27 mouse cellular contexts compared by ENCODE assay signal in genomic region chr11:79155348-79155747, GRCm38 (mm10). TPM values are rescaled to one million over a fixed set of nuclear protein-coding genes. Genes with fewer than 3 reads are reported as not detected.
DNase-seq lines count a peak whose midpoint lies in the region; ATAC-seq lines count a peak whose summit lies in the region.
"Had no signal": no experiment of that assay in that cellular context is flagged by ENCODE, and none has a peak within 500 bp of the region (broad histone marks: within the 10 kb centered on the region; RNA-seq: fewer than 3 reads in every experiment).

No protein-coding gene starts in this region.

- H3K9ac ChIP-seq in midbrain, embryonic 11.5 days (ENCODE audit: low read length) = no peak overlapping the region
- H3K9ac ChIP-seq in midbrain, embryonic 16.5 days (ENCODE audit: low read depth, low read length) = no peak overlapping the region
- H3K9ac ChIP-seq: embryonic facial prominence, embryonic 12.5 days; forebrain, postnatal 0 days; kidney, embryonic 15.5 days; limb, embryonic 13.5 days; liver, embryonic 15.5 days; midbrain, embryonic 13.5 days; neural tube, embryonic 12.5 days had no signal

- no peaks in the 10 kb centered on the region for H3K27me3 ChIP-seq in midbrain, embryonic 11.5 days (ENCODE audit: control insufficient read depth, insufficient read depth, low read length)
- H3K27me3 ChIP-seq in midbrain, embryonic 16.5 days (ENCODE audit: control insufficient read depth, insufficient read depth, low read depth, low read length) = no peaks in the 10 kb centered on the region
- H3K27me3 ChIP-seq: embryonic facial prominence, embryonic 12.5 days; limb, embryonic 13.5 days; liver, embryonic 15.5 days; midbrain, embryonic 13.5 days; neural tube, embryonic 12.5 days had no signal

- no peaks in the 10 kb centered on the region for H3K36me3 ChIP-seq in midbrain, embryonic 11.5 days (ENCODE audit: control insufficient read depth, insufficient read depth, low read length)
- H3K36me3 ChIP-seq in midbrain, embryonic 16.5 days (ENCODE audit: control insufficient read depth, insufficient read depth, low read length) = no peaks in the 10 kb centered on the region
- H3K36me3 ChIP-seq: embryonic facial prominence, embryonic 12.5 days; G1E; kidney, embryonic 15.5 days; limb, embryonic 13.5 days; liver, embryonic 15.5 days; midbrain, embryonic 13.5 days; neural tube, embryonic 12.5 days had no signal

- no peaks in the 10 kb centered on the region for H3K4me1 ChIP-seq in midbrain, embryonic 11.5 days (ENCODE audit: control insufficient read depth, insufficient read depth, low read length)
- H3K4me1 ChIP-seq in midbrain, embryonic 16.5 days (ENCODE audit: control insufficient read depth, insufficient read depth, low read length) = no peaks in the 10 kb centered on the region
- H3K4me1 ChIP-seq: embryonic facial prominence, embryonic 12.5 days; limb, embryonic 13.5 days; midbrain, embryonic 13.5 days; neural tube, embryonic 12.5 days had no signal

- no peak overlapping the region for H3K4me3 ChIP-seq in midbrain, embryonic 11.5 days (ENCODE audit: low read depth, low read length)
- H3K4me3 ChIP-seq in midbrain, embryonic 16.5 days (ENCODE audit: low read depth, low read length) = no peak overlapping the region
- H3K4me3 ChIP-seq: embryonic facial prominence, embryonic 12.5 days; kidney, embryonic 15.5 days; limb, embryonic 13.5 days; liver, embryonic 15.5 days; midbrain, embryonic 13.5 days; neural tube, embryonic 12.5 days had no signal

- no peaks in the 10 kb centered on the region for H3K9me3 ChIP-seq in midbrain, embryonic 11.5 days (ENCODE audit: control insufficient read depth, low read length)
- H3K9me3 ChIP-seq in midbrain, embryonic 16.5 days (replicated peaks; ENCODE audit: control insufficient read depth, low read length, poor library complexity, severe bottlenecking) = no peaks in the 10 kb centered on the region
- H3K9me3 ChIP-seq: embryonic facial prominence, embryonic 12.5 days; G1E; kidney, embryonic 15.5 days; limb, embryonic 13.5 days; liver, embryonic 15.5 days; midbrain, embryonic 13.5 days; neural tube, embryonic 12.5 days had no signal

- no peak for ATAC-seq in midbrain, embryonic 11.5 days (ENCODE audit: low FRiP score)
- no peak for ATAC-seq in midbrain, embryonic 16.5 days
- ATAC-seq: forebrain, postnatal 0 days; hindbrain, postnatal 0 days; midbrain, embryonic 13.5 days had no signal

- DNase-seq in heart, adult 11 months = peak; percentile 88
- no peak for DNase-seq in heart, postnatal 4 days
- DNase-seq in layer of hippocampus, adult 9-11 months = peak; percentile 24
- no peak for DNase-seq in layer of hippocampus, adult 8-10 months (ENCODE audit: low spot score in 2 of 2)
- DNase-seq in midbrain, embryonic 11.5 days (ENCODE audit: low spot score, missing footprints) = peak; percentile 73
- DNase-seq in natural killer cell, adult 2 months (ENCODE audit: low spot score in 2 of 2) = no peak
- DNase-seq: adrenal gland, postnatal 10 days; cerebellum, adult 2 months; cerebellum, postnatal 25 days; forebrain, postnatal 0 days; gastrocnemius, postnatal 36 days; heart, postnatal 10 days; kidney, adult 11 months; layer of hippocampus, postnatal 36 days; right cerebral cortex, postnatal 25 days; spleen, adult 18-20 months; thymus, postnatal 25 days had no signal

- no peak overlapping the region for H3K27ac ChIP-seq in midbrain, embryonic 11.5 days (ENCODE audit: low read depth, low read length)
- H3K27ac ChIP-seq in midbrain, embryonic 16.5 days (ENCODE audit: low read length) = no peak overlapping the region
- H3K27ac ChIP-seq: embryonic facial prominence, embryonic 12.5 days; hindbrain, postnatal 0 days; kidney, embryonic 15.5 days; limb, embryonic 13.5 days; liver, embryonic 15.5 days; midbrain, embryonic 13.5 days; neural tube, embryonic 12.5 days had no signal

- no peak overlapping the region for H3K4me2 ChIP-seq in midbrain, embryonic 11.5 days
- no peak overlapping the region for H3K4me2 ChIP-seq in midbrain, embryonic 16.5 days (ENCODE audit: low read length)
- H3K4me2 ChIP-seq: embryonic facial prominence, embryonic 12.5 days; heart, embryonic 11.5 days; kidney, embryonic 15.5 days; limb, embryonic 13.5 days; liver, embryonic 15.5 days; midbrain, embryonic 13.5 days; neural tube, embryonic 12.5 days had no signal

- 75% methylated on average over 6 of the region's 6 CpGs for WGBS in midbrain, embryonic 11.5 days
- WGBS in midbrain, embryonic 16.5 days = 79% methylated on average over 6 of the region's 6 CpGs

RNA-seq across cellular contexts. Expression of gene Ksr1, which starts 9.1 kb away (rescaled TPM):
- total RNA-seq in heart, postnatal 4 days (2021) = 10 to 100 TPM; 14.6 to 15.8 TPM
- total RNA-seq in layer of hippocampus, adult 8-10 months (2022) = 100 to 1,000 TPM; 138 to 198 (median 174) TPM
- polyA plus RNA-seq in midbrain, embryonic 11.5 days (2014; fragmentation: Nextera tagmentation; extraction: Ambion mirVana) = 2.4 and 3.3 TPM in 2 replicates
- 4.5 and 5.3 TPM in 2 replicates for polyA plus RNA-seq in midbrain, embryonic 16.5 days (2015; fragmentation: Nextera tagmentation; extraction: Ambion mirVana)

Comparison
In these comparisons a context has a peak if more than half of its experiments do, and no peak if none do; other contexts are left out.
1. DNase-seq: peak in heart, adult 11 months (single experiment), layer of hippocampus, adult 9-11 months (single experiment) and midbrain, embryonic 11.5 days (single experiment); none in heart, postnatal 4 days (single experiment), layer of hippocampus, adult 8-10 months (0 of 2) and natural killer cell, adult 2 months (0 of 2).
2. RNA of gene Ksr1, which starts 9.1 kb away (total RNA-seq): 138 to 198 TPM in layer of hippocampus, adult 8-10 months; 14.6 to 15.8 TPM in heart, postnatal 4 days; every median in the first group is over 4 times any median in the second.